Comparison of ENCODE assay signal across 20 mouse cellular contexts in the genomic region with DNA sequence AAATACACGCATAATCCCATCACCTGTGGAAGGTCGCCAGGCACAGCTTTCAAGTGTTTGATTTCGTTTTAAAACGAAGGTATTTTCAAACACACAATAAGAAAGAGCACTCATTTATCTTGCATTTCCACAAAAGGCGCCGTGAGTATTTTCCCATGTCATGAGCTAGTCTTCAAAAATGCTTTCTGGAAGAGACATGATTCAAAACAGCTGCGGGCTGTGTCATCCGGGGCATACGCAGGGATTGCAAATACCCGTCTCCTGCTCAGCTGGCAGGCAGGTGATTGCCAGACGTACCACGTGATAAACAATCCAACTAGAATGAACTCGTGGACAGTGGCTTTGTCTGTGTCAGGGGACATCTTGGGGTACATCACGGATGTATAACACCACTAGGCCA.
"Had no signal": no experiment of that assay in that cellular context is flagged by ENCODE, and none has a peak within 500 bp of the region (broad histone marks: within the 10 kb centered on the region; RNA-seq: fewer than 3 reads in every experiment).

No protein-coding gene starts in this region.

- H3K9ac ChIP-seq: kidney, embryonic 15.5 days; limb, embryonic 12.5 days; liver, embryonic 13.5 days; midbrain, embryonic 12.5 days; midbrain, embryonic 15.5 days; neural tube, embryonic 13.5 days had no signal

- H3K36me3 ChIP-seq: kidney, embryonic 15.5 days; limb, embryonic 12.5 days; liver, embryonic 13.5 days; midbrain, embryonic 12.5 days; midbrain, embryonic 15.5 days; neural tube, embryonic 13.5 days had no signal

- H3K4me3 ChIP-seq: kidney, embryonic 15.5 days; left cerebral cortex, adult 2 months; limb, embryonic 12.5 days; liver, embryonic 13.5 days; midbrain, embryonic 12.5 days; midbrain, embryonic 15.5 days; neural tube, embryonic 13.5 days had no signal

- DNase-seq: kidney, adult 11 months; kidney, adult 8-10 months; kidney, postnatal 10 days; kidney, postnatal 36 days; layer of hippocampus, postnatal 36 days; liver, embryonic 13.5 days; lung, adult 2 months; lung, postnatal 14 days; lung, postnatal 4 days; retina, postnatal 1 day; right cerebral cortex, postnatal 25 days; spleen, adult 18-20 months; thymus, adult 18-20 months; thymus, postnatal 4 days had no signal

- H3K9me3 ChIP-seq: kidney, embryonic 15.5 days; limb, embryonic 12.5 days; liver, embryonic 13.5 days; midbrain, embryonic 12.5 days; midbrain, embryonic 15.5 days had no signal

- ATAC-seq: midbrain, embryonic 15.5 days had no signal

- H3K4me2 ChIP-seq: kidney, embryonic 15.5 days; limb, embryonic 12.5 days; liver, embryonic 13.5 days; midbrain, embryonic 12.5 days; midbrain, embryonic 15.5 days; neural tube, embryonic 13.5 days had no signal

- H3K27ac ChIP-seq: kidney, embryonic 15.5 days; left cerebral cortex, adult 2 months; limb, embryonic 12.5 days; liver, embryonic 13.5 days; midbrain, embryonic 12.5 days; midbrain, embryonic 15.5 days; neural tube, embryonic 13.5 days had no signal

- H3K27me3 ChIP-seq: midbrain, embryonic 15.5 days; neural tube, embryonic 13.5 days had no signal
